Mouse (Mus musculus): ENCODE data around the gene Slc24a2.

GRCm38 (mm10) chr4:87043296-87043695 lies 187.0 kb downstream of the Slc24a2 start:
- TF ChIP-seq CTCF (IDR thresholded peaks at IDR 0.05; ENCODE audit: insufficient read depth, low read depth, low read length), result no peak
- no peak for TF ChIP-seq POLR2A (IDR thresholded peaks at IDR 0.05; ENCODE audit: insufficient read depth, low read depth, low read length)
